Mouse (Mus musculus) brain, embryonic 18.5 days (tissue): Measurements from ENCODE around the gene Lclat1.
"Not testable (repeated sequence)": the region's sequence is repeated elsewhere in the genome, so short reads cannot be mapped to it uniquely, and the experiment has no call there.

Source experiments
- DNase-seq: peaks from one replicate; pipeline ENCODE4 v3.0.0-alpha.2; 2012; ENCODE audit warnings: low read depth, low spot score

Lclat1 gene

DNA sequence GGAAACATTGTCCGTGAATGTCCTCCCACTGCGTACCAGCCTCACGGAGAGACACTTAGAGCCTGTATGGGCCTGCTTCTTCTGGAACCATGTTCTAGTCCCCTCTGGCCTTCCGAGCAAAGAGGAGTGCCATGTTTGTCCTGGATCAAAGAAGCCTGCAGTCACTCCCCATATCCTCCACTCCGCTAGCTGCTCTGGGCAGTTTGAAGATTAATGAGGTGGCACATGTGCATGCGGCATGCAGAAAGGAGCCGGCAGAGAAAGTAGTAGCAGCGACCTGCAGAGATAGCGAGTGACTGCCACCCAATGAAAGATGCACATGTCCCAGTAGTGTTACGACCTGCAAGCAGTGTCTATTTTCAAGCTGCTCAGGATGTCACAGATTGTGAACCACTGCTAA, 167.3 kb downstream of the Lclat1 start:
- DNase-seq = no peak

DNA sequence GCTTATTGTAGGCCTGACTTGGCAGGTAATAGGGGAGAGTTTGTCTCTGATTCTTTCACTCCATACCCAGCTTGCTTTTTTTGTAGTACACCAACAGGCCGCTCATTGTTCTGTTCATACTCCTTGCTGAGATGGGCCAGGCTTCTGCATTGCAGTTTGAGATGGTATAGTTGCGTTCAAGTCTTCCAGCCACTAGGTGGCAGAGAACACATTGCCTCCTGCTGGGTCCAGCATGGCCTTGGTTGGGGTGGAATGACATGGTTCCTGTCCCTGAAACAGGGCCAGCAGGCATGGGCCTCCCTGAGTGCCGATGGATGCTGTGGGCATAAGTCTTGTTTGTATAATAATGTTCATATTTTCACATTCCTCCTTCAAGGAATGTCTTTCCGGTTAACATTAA, 170.0 kb downstream of the Lclat1 start:
- no peak for DNase-seq

GRCm38 (mm10) chr17:73282702-73283101, 174.9 kb downstream of the Lclat1 start:
- DNase-seq = not testable (repeated sequence)

- DNase-seq = no peak
These were observed 176.5 kb downstream of the Lclat1 start for GRCm38 (mm10) chr17:73284301-73284700.
